Mouse (Mus musculus) thymus, adult 2 months (tissue): ENCODE measurements at regions not wholly inside any gene's neighbourhood (a gene's known extent, or its start where the extent isn't known, plus 50 kb on each side); places are given as distances from the start of the nearest gene placed in this dataset.

Experiments used
- DNase-seq: peaks from one replicate; pipeline ENCODE4 v3.0.0; 2021
- H3K27ac ChIP-seq: fragments of 200-500 bp; 2 replicates; pipeline ENCODE4 v1.5.1; 2012; ENCODE audit warnings: low read length, control low read depth; ENCODE audit not compliant: control insufficient read depth, insufficient read depth
- H3K27me3 ChIP-seq: fragments of 200-500 bp; 2 replicates; pipeline ENCODE4 v1.6.1; 2012; ENCODE audit warnings: mild to moderate bottlenecking, low read length, moderate library complexity, mixed read lengths; ENCODE audit not compliant: control insufficient read depth, insufficient read depth
- H3K36me3 ChIP-seq: fragments of 200-500 bp; 2 replicates; pipeline ENCODE4 v1.6.1; 2012; ENCODE audit warnings: mild to moderate bottlenecking, low read length, moderate library complexity; ENCODE audit not compliant: control insufficient read depth, insufficient read depth
- H3K4me1 ChIP-seq: fragments of 200-500 bp; replicated peaks from 2 replicates; pipeline ENCODE4 v1.6.1; 2012; ENCODE audit warnings: low read length; ENCODE audit not compliant: control insufficient read depth, insufficient read depth
- H3K4me3 ChIP-seq: fragments of 200-500 bp; 2 replicates; pipeline ENCODE4 v1.5.1; 2012; ENCODE audit warnings: mild to moderate bottlenecking, low read length, control low read depth, moderate library complexity; ENCODE audit not compliant: control insufficient read depth, insufficient read depth
- CTCF ChIP-seq: fragments of 200-500 bp; IDR thresholded peaks from 2 replicates; pipeline ENCODE4 v1.5.1; 2012; ENCODE audit warnings: mild to moderate bottlenecking, control low read depth, low read length, moderate library complexity, borderline replicate concordance; ENCODE audit not compliant: control insufficient read depth, poor library complexity, insufficient read depth; ENCODE audit errors: extremely low read depth
- POLR2A ChIP-seq: fragments of 200-500 bp; IDR thresholded peaks from 2 replicates; pipeline ENCODE4 v1.6.1; 2012; ENCODE audit warnings: mild to moderate bottlenecking, low read length, control low read depth, moderate library complexity; ENCODE audit not compliant: control insufficient read depth, poor library complexity, insufficient read depth; ENCODE audit errors: extremely low read depth
- WGBS: fragments of 180-500 bp; shearing (Covaris S2); methylation state at CpG from one replicate; pipeline ENCODE4 v1.1.7; 2018; 5-methylcytosine and 5-hydroxymethylcytosine counted together

DNA sequence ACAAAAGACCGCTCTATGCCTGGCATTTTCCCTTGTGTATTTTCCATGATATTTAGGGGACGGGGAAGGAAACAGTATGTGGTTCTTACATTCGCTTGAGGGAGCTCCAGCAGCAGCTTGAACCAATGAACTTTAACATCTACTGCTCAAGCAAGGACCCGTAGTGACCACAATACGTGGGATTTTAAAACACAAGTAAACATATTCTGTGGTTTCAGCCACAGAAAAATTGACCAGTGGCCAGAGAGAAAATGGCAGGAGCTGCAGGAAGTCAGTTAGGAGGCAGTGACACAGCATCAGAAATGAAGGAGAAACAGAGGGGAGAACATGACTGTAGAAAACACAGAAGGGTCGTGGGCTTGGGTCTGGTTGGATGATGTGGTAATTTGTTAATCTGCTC is 220.2 kb downstream of the Car2 start:
- TF ChIP-seq CTCF (no peak), POLR2A (no peak)
- peaks cover 13% of the 10 kb centered on the region for H3K4me1 ChIP-seq
- WGBS, result 54% methylated on average over 6 of the region's 6 CpGs

GRCm38 (mm10) chr3:15107301-15107700 is 221.2 kb downstream of the Car2 start:
- Histone ChIP-seq H3K4me1 (peaks cover 13% of the 10 kb centered on the region), H3K27me3 (no peaks in the 10 kb centered on the region), H3K4me3 (no peak overlapping the region), H3K36me3 (no peaks in the 10 kb centered on the region), H3K27ac (no peak overlapping the region)
- DNase-seq, result no peak
- 95% methylated on average over 5 of the region's 5 CpGs for WGBS
- TF ChIP-seq POLR2A, result no peak
- TF ChIP-seq CTCF, result no peak

More for the DNA sequence above, 220.2 kb downstream of the Car2 start:
- Histone ChIP-seq H3K4me3 (no peak overlapping the region), H3K36me3 (no peaks in the 10 kb centered on the region), H3K27ac (peak overlapping the region; percentile 91), H3K27me3 (no peaks in the 10 kb centered on the region)
- DNase-seq, result no peak

GRCm38 (mm10) chr3:15108239-15108934 is 222.3 kb downstream of the Car2 start:
- Histone ChIP-seq H3K4me3 (no peak overlapping the region), H3K27ac (no peak overlapping the region), H3K36me3 (no peaks in the 10 kb centered on the region), H3K27me3 (no peaks in the 10 kb centered on the region), H3K4me1 (peaks cover 13% of the 10 kb centered on the region)
- TF ChIP-seq CTCF (no peak), POLR2A (no peak)
- DNase-seq, result no peak
- 94% methylated on average over 9 of the region's 9 CpGs for WGBS

- no peak for DNase-seq
- 77% methylated on average over 4 of the region's 4 CpGs for WGBS
- no peak overlapping the region for H3K4me3 ChIP-seq
- H3K36me3 ChIP-seq, result no peaks in the 10 kb centered on the region
- H3K4me1 ChIP-seq, result peaks cover 11% of the 10 kb centered on the region
- no peak for TF ChIP-seq CTCF
- TF ChIP-seq POLR2A, result no peak
- no peaks in the 10 kb centered on the region for H3K27me3 ChIP-seq
- H3K27ac ChIP-seq, result no peak overlapping the region
Observed at GRCm38 (mm10) chr3:15110037-15110748, 221.9 kb downstream of the Gm9733 start.

- H3K4me1 ChIP-seq, result no peaks in the 10 kb centered on the region; the same call in 1 of the 2 replicates
- 98% methylated on average over 2 of the region's 2 CpGs for WGBS
- DNase-seq, result no peak
- H3K27ac ChIP-seq, result no peak overlapping the region
- TF ChIP-seq CTCF (no peak), POLR2A (no peak)
- H3K36me3 ChIP-seq, result no peaks in the 10 kb centered on the region
- no peaks in the 10 kb centered on the region for H3K27me3 ChIP-seq
- no peak overlapping the region for H3K4me3 ChIP-seq
Observed at GRCm38 (mm10) chr3:15112177-15112838, 219.8 kb downstream of the Gm9733 start.

DNA sequence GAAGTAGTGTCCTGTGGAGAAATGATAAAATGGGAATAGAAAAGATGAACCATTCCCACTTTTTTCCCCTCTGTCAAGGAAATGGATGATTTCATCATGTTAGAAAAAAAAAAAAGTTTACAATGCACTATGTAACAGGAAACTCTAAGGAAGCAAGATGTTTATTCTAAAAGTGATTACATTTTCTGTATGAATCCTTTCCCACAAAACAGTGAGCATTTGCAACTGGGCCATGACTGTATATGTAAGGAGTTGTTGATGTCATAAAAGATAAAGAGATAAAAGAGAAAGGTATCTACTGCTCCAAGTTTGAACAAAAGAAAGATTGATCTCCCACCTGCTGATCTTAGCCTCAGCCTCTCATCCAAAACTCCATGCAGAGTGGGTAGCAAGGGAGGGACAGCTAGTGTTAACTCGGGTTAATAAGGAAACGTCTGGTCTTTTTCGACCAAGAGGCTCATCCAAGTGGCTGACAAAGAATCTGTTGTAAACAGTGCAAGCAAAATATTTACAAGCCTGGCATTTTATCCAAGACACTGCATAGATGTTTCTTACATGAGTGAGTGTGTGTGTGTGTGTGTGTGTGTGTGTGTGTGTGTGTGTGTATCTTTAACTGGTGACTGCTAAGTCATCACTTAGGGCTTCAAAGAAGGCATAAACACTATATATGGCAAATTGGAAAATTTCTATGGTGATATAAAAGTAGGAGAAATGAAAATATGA is 213.3 kb downstream of the Gm9733 start:
- Histone ChIP-seq H3K36me3 (no peaks in the 10 kb centered on the region), H3K27ac (no peak overlapping the region), H3K4me3 (no peak overlapping the region), H3K4me1 (no peaks in the 10 kb centered on the region), H3K27me3 (no peaks in the 10 kb centered on the region)
- TF ChIP-seq CTCF (no peak), POLR2A (no peak)
- no peak for DNase-seq
- WGBS, result 80% methylated on average over 3 of the region's 3 CpGs
